11 mouse cellular contexts compared by ENCODE assay signal in the genomic region with DNA sequence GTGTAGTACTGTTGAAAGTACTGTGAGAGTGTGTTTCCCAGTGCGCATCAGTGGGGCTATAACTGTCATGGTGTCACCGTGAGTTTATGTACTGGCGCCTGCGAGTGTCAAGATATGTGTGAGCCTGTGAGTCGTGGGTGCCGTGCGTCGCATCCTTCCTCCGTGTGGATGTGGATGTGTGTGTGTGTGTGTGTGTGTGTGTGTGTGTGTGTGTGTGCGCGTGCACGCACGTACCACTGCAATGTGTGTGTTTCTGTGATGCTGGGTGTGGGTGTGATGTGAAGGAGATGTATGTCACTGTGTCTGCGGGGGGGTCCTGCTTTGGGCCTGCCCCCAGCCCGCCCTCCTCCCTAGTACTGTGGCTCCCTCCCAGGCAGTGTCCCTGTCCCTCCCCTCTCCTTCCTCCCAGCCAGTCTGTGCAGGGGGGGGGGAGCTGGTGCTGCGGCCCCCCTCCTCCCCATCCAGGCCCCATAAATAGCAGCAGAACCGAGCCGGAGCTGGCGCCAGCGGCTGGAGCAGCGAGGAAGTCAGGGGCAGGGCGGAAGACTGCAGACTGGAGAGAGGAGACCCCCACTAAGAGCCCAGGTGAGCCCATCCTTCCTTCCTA. TPM values are rescaled to one million over a fixed set of nuclear protein-coding genes. Genes with fewer than 3 reads are reported as not detected.
DNase-seq lines count a peak whose midpoint lies in the region; ATAC-seq and TF ChIP-seq lines count a peak whose summit lies in the region.
"Had no signal": no experiment of that assay in that cellular context is flagged by ENCODE, and none has a peak within 500 bp of the region (broad histone marks: within the 10 kb centered on the region; RNA-seq: fewer than 3 reads in every experiment).

TSS of gene Cpne6 (plus strand) at position 321 of the 607 bp plus-strand sequence.

- peaks cover 14% of the 10 kb centered on the region for H3K4me1 ChIP-seq in heart, embryonic 15.5 days (replicated peaks)
- peaks cover 14% of the 10 kb centered on the region for H3K4me1 ChIP-seq in forebrain, embryonic 15.5 days
- peaks cover 14% of the 10 kb centered on the region; the same call in 1 of the 2 replicates for H3K4me1 ChIP-seq in neural tube, embryonic 13.5 days (replicated peaks)
- H3K4me1 ChIP-seq in intestine, postnatal 0 days (replicated peaks; ENCODE audit: control insufficient read depth, insufficient read depth, low read length): no peaks in the 10 kb centered on the region

- no peak for ATAC-seq in heart, embryonic 15.5 days (replicated peaks; ENCODE audit: insufficient number of reproducible peaks, insufficient read depth, low FRiP score, low read depth)
- 0 out of 2 replicates have a peak, but pooled peaks have one; percentile 20 for ATAC-seq in forebrain, embryonic 15.5 days (replicated peaks)
- no peak; the same call in 1 of the 2 replicates for ATAC-seq in neural tube, embryonic 13.5 days (ENCODE audit: low read depth)
- no peak for ATAC-seq in intestine, postnatal 0 days
- ATAC-seq in granulocyte monocyte progenitor cell, adult 5-6 weeks (replicated peaks; ENCODE audit: poor library complexity, severe bottlenecking): no peak

- no peak within 1 kb of the TSS for H3K27ac ChIP-seq in heart, embryonic 15.5 days
- no peak within 1 kb of the TSS for H3K27ac ChIP-seq in forebrain, embryonic 15.5 days (replicated peaks)
- no peak within 1 kb of the TSS for H3K27ac ChIP-seq in neural tube, embryonic 13.5 days (replicated peaks)
- H3K27ac ChIP-seq in intestine, postnatal 0 days (ENCODE audit: low read depth, low read length): no peak within 1 kb of the TSS
- H3K27ac ChIP-seq: limb, embryonic 12.5 days had no signal

- no peaks in the 10 kb centered on the region for H3K9me3 ChIP-seq in heart, embryonic 15.5 days (replicated peaks)
- no peaks in the 10 kb centered on the region for H3K9me3 ChIP-seq in forebrain, embryonic 15.5 days
- no peaks in the 10 kb centered on the region for H3K9me3 ChIP-seq in neural tube, embryonic 13.5 days
- no peaks in the 10 kb centered on the region for H3K9me3 ChIP-seq in intestine, postnatal 0 days (ENCODE audit: control insufficient read depth)
- H3K9me3 ChIP-seq: limb, embryonic 12.5 days had no signal

- peak within 1 kb of the TSS; percentile 27 for H3K4me2 ChIP-seq in heart, embryonic 15.5 days
- no peak within 1 kb of the TSS for H3K4me2 ChIP-seq in forebrain, embryonic 15.5 days (replicated peaks)
- H3K4me2 ChIP-seq in neural tube, embryonic 13.5 days: no peak within 1 kb of the TSS
- H3K4me2 ChIP-seq in intestine, postnatal 0 days (replicated peaks; ENCODE audit: low read depth): no peak within 1 kb of the TSS
- H3K4me2 ChIP-seq: limb, embryonic 12.5 days had no signal

- peaks cover 56% of the 10 kb centered on the region for H3K27me3 ChIP-seq in heart, embryonic 15.5 days
- H3K27me3 ChIP-seq in forebrain, embryonic 15.5 days: no peaks in the 10 kb centered on the region
- H3K27me3 ChIP-seq in neural tube, embryonic 13.5 days: no peaks in the 10 kb centered on the region
- no peaks in the 10 kb centered on the region for H3K27me3 ChIP-seq in intestine, postnatal 0 days (replicated peaks; ENCODE audit: control insufficient read depth, insufficient read depth, low read length)

- no peak within 1 kb of the TSS for H3K9ac ChIP-seq in heart, embryonic 15.5 days
- H3K9ac ChIP-seq in forebrain, embryonic 15.5 days (replicated peaks): no peak within 1 kb of the TSS
- H3K9ac ChIP-seq in neural tube, embryonic 13.5 days: 0 out of 2 replicates have a peak within 1 kb of the TSS, but pooled peaks have one; percentile 41
- H3K9ac ChIP-seq in intestine, postnatal 0 days (ENCODE audit: low read depth, low read length): no peak within 1 kb of the TSS
- H3K9ac ChIP-seq: limb, embryonic 12.5 days had no signal

- H3K36me3 ChIP-seq in heart, embryonic 15.5 days: no peaks in the 10 kb centered on the region
- 0 out of 2 replicates have a peak, but pooled peaks cover 2% of the 10 kb centered on the region for H3K36me3 ChIP-seq in forebrain, embryonic 15.5 days
- H3K36me3 ChIP-seq in neural tube, embryonic 13.5 days: peaks cover 24% of the 10 kb centered on the region
- no peaks in the 10 kb centered on the region for H3K36me3 ChIP-seq in intestine, postnatal 0 days (ENCODE audit: control insufficient read depth, insufficient read depth)
- H3K36me3 ChIP-seq: limb, embryonic 12.5 days had no signal

- no peak for DNase-seq in heart, postnatal 4 days
- peak in 1 of 2 experiments; percentile 58 for DNase-seq in layer of hippocampus, adult 8-10 months (ENCODE audit: low spot score in 2 of 2)
- DNase-seq in thymus, postnatal 25 days: no peak
- DNase-seq: gastrocnemius, postnatal 25 days had no signal

- H3K4me3 ChIP-seq in heart, embryonic 15.5 days: no peak within 1 kb of the TSS
- no peak within 1 kb of the TSS for H3K4me3 ChIP-seq in forebrain, embryonic 15.5 days
- H3K4me3 ChIP-seq in neural tube, embryonic 13.5 days: no peak within 1 kb of the TSS
- H3K4me3 ChIP-seq in intestine, postnatal 0 days (ENCODE audit: low read depth, low read length): no peak within 1 kb of the TSS
- H3K4me3 ChIP-seq: limb, embryonic 12.5 days had no signal

- TF ChIP-seq CTCF in intestine, postnatal 0 days (IDR thresholded peaks at IDR 0.05; ENCODE audit: low read depth): no peak

- WGBS in heart, embryonic 15.5 days: 48% methylated on average over 18 of the region's 22 CpGs
- 72% methylated on average over 20 of the region's 22 CpGs for WGBS in forebrain, embryonic 15.5 days
- WGBS in neural tube, embryonic 13.5 days: 67% methylated on average over 18 of the region's 22 CpGs
- WGBS in intestine, postnatal 0 days: 71% methylated on average over 22 of the region's 22 CpGs

RNA-seq across cellular contexts. Expression of gene Cpne6, which starts in this region (rescaled TPM):
- 0.30 and 0.34 TPM in 2 replicates for polyA plus RNA-seq in heart, embryonic 15.5 days (2015; fragmentation: Nextera tagmentation; extraction: Ambion mirVana)
- total RNA-seq in heart, postnatal 4 days (2021): under 1 TPM in 1 of 2 experiments, not detected in 1; 0.12 TPM
- 9.1 and 10.3 TPM in 2 replicates for polyA plus RNA-seq in forebrain, embryonic 15.5 days (2015; fragmentation: Nextera tagmentation; extraction: Ambion mirVana)
- 100 to 1,000 TPM; 607 to 653 (median 629) TPM for total RNA-seq in layer of hippocampus, adult 8-10 months (2022)
- 5.7 and 10.1 TPM in 2 replicates for polyA plus RNA-seq in neural tube, embryonic 13.5 days (2015; fragmentation: Nextera tagmentation; extraction: Ambion mirVana)
- polyA plus RNA-seq in intestine, postnatal 0 days (2015; fragmentation: Nextera tagmentation; extraction: Ambion mirVana): 0.24 and 0.39 TPM in 2 replicates
- not detected in 2 replicates for total RNA-seq in granulocyte monocyte progenitor cell, adult 5-6 weeks (2014; fragmentation: Nextera tagmentation)
- total RNA-seq in granulocyte monocyte progenitor cell, adult 5-6 weeks (2017): not detected in 2 replicates
- total RNA-seq: gastrocnemius, postnatal 25 days; monocyte, adult 5-6 weeks had no signal

Comparison
In these comparisons a context has a peak if more than half of its experiments do, and no peak if none do; other contexts are left out.
1. RNA of gene Cpne6 (total RNA-seq): 607 to 653 TPM in layer of hippocampus, adult 8-10 months; 0.12 TPM in heart, postnatal 4 days and not detected in granulocyte monocyte progenitor cell, adult 5-6 weeks; every median in the first group is over 100 times any median in the second.